Mouse (Mus musculus): ENCODE measurements around the gene Dmrtc2. TPM values are rescaled to one million over a fixed set of nuclear protein-coding genes. Genes with fewer than 3 reads are reported as not detected.
A peak's percentile ranks its signal among the peaks of the same experiment; 100 is the strongest.
"Not testable (repeated sequence)": the region's sequence is repeated elsewhere in the genome, so short reads cannot be mapped to it uniquely, and the experiment has no call there.

Gene Dmrtc2
- 0.16 and 0.17 TPM in 2 replicates for polyA plus RNA-seq (2014; fragmentation: Nextera tagmentation; extraction: Ambion mirVana)

GRCm38 (mm10) chr7:24869532-24870165 is at the start of gene Dmrtc2, which contains the start of gene Lypd4:
Dmrtc2 (plus strand) TSS chr7:24870057.
Lypd4 (minus strand) TSS chr7:24869941.
- H3K9me3 ChIP-seq (ENCODE audit: control insufficient read depth, low read length) = no peaks in the 10 kb centered on the region
- 0 out of 2 replicates have a peak within 1 kb of the TSS, but pooled peaks have one; percentile 12 for H3K4me2 ChIP-seq (replicated peaks)
- H3K27ac ChIP-seq = no peak within 1 kb of the TSS
- WGBS = 51% methylated on average over 41 of the region's 41 CpGs
- ATAC-seq (ENCODE audit: low FRiP score) (peak; percentile 21; the same call in 1 of the 2 replicates), DNase-seq (ENCODE audit: low spot score) (no peak)
- no peaks in the 10 kb centered on the region for H3K36me3 ChIP-seq (replicated peaks; ENCODE audit: control insufficient read depth, insufficient read depth)
- H3K4me3 ChIP-seq (replicated peaks; ENCODE audit: low read length) = no peak within 1 kb of the TSS
- H3K27me3 ChIP-seq (ENCODE audit: control insufficient read depth, insufficient read depth, low read length) = no peaks in the 10 kb centered on the region
- no peaks in the 10 kb centered on the region for H3K4me1 ChIP-seq (replicated peaks; ENCODE audit: control insufficient read depth, insufficient read depth, low read length)
- no peak within 1 kb of the TSS for H3K9ac ChIP-seq

- no peaks in the 10 kb centered on the region for H3K36me3 ChIP-seq (replicated peaks; ENCODE audit: control insufficient read depth, insufficient read depth)
- no peak for ATAC-seq (ENCODE audit: low FRiP score)
- no peak overlapping the region for H3K9ac ChIP-seq
- no peak overlapping the region for H3K4me2 ChIP-seq (replicated peaks)
- H3K27me3 ChIP-seq (ENCODE audit: control insufficient read depth, insufficient read depth, low read length) = no peaks in the 10 kb centered on the region
- no peak overlapping the region for H3K27ac ChIP-seq
- no peak overlapping the region for H3K4me3 ChIP-seq (replicated peaks; ENCODE audit: low read length)
- 75% methylated on average over 7 of the region's 7 CpGs for WGBS
- no peak for DNase-seq (ENCODE audit: low spot score)
- H3K4me1 ChIP-seq (replicated peaks; ENCODE audit: control insufficient read depth, insufficient read depth, low read length) = no peaks in the 10 kb centered on the region
- H3K9me3 ChIP-seq (ENCODE audit: control insufficient read depth, low read length) = no peaks in the 10 kb centered on the region
Observed at GRCm38 (mm10) chr7:24824452-24824851, 45.4 kb upstream of the Dmrtc2 start.

- DNase-seq (ENCODE audit: low spot score) (no peak), ATAC-seq (ENCODE audit: low FRiP score) (no peak)
- no peaks in the 10 kb centered on the region for H3K9me3 ChIP-seq (ENCODE audit: control insufficient read depth, low read length)
- no peak overlapping the region for H3K4me2 ChIP-seq (replicated peaks)
- H3K9ac ChIP-seq = no peak overlapping the region
- 89% methylated on average over 4 of the region's 4 CpGs for WGBS
- H3K27ac ChIP-seq = no peak overlapping the region
- no peaks in the 10 kb centered on the region for H3K4me1 ChIP-seq (replicated peaks; ENCODE audit: control insufficient read depth, insufficient read depth, low read length)
- H3K36me3 ChIP-seq (replicated peaks; ENCODE audit: control insufficient read depth, insufficient read depth) = no peaks in the 10 kb centered on the region
- no peak overlapping the region for H3K4me3 ChIP-seq (replicated peaks; ENCODE audit: low read length)
- no peaks in the 10 kb centered on the region for H3K27me3 ChIP-seq (ENCODE audit: control insufficient read depth, insufficient read depth, low read length)
Observed at GRCm38 (mm10) chr7:24827181-24827580, 42.7 kb upstream of the Dmrtc2 start.

- H3K27me3 ChIP-seq (ENCODE audit: control insufficient read depth, insufficient read depth, low read length); H3K27ac ChIP-seq; H3K36me3 ChIP-seq (replicated peaks; ENCODE audit: control insufficient read depth, insufficient read depth); H3K4me2 ChIP-seq (replicated peaks); H3K9me3 ChIP-seq (ENCODE audit: control insufficient read depth, low read length); DNase-seq (ENCODE audit: low spot score); H3K9ac ChIP-seq; ATAC-seq (ENCODE audit: low FRiP score); H3K4me1 ChIP-seq (replicated peaks; ENCODE audit: control insufficient read depth, insufficient read depth, low read length); H3K4me3 ChIP-seq (replicated peaks; ENCODE audit: low read length): not testable (repeated sequence)
- WGBS = 68% methylated on average over 11 of the region's 13 CpGs
Observed at GRCm38 (mm10) chr7:24838732-24839409, 31.0 kb upstream of the Dmrtc2 start.

- Histone ChIP-seq H3K27me3 (ENCODE audit: control insufficient read depth, insufficient read depth, low read length) (no peaks in the 10 kb centered on the region), H3K4me1 (replicated peaks; ENCODE audit: control insufficient read depth, insufficient read depth, low read length) (no peaks in the 10 kb centered on the region), H3K4me3 (replicated peaks; ENCODE audit: low read length) (no peak overlapping the region), H3K9me3 (ENCODE audit: control insufficient read depth, low read length) (no peaks in the 10 kb centered on the region), H3K36me3 (replicated peaks; ENCODE audit: control insufficient read depth, insufficient read depth) (no peaks in the 10 kb centered on the region), H3K9ac (no peak overlapping the region), H3K27ac (no peak overlapping the region), H3K4me2 (replicated peaks) (no peak overlapping the region)
- WGBS = 84% methylated on average over 8 of the region's 8 CpGs
- ATAC-seq (ENCODE audit: low FRiP score) (no peak), DNase-seq (ENCODE audit: low spot score) (no peak)
Observed at GRCm38 (mm10) chr7:24839410-24839808, 30.4 kb upstream of the Dmrtc2 start.

- no peak for DNase-seq (ENCODE audit: low spot score)
- 65% methylated on average over 3 of the region's 3 CpGs for WGBS
- Histone ChIP-seq H3K27ac (no peak overlapping the region), H3K9ac (no peak overlapping the region), H3K27me3 (ENCODE audit: control insufficient read depth, insufficient read depth, low read length) (no peaks in the 10 kb centered on the region), H3K4me3 (replicated peaks; ENCODE audit: low read length) (no peak overlapping the region), H3K36me3 (replicated peaks; ENCODE audit: control insufficient read depth, insufficient read depth) (no peaks in the 10 kb centered on the region), H3K9me3 (ENCODE audit: control insufficient read depth, low read length) (no peaks in the 10 kb centered on the region), H3K4me2 (replicated peaks) (no peak overlapping the region), H3K4me1 (replicated peaks; ENCODE audit: control insufficient read depth, insufficient read depth, low read length) (no peaks in the 10 kb centered on the region)
- ATAC-seq (ENCODE audit: low FRiP score) = no peak
Observed at GRCm38 (mm10) chr7:24840331-24840730, 29.5 kb upstream of the Dmrtc2 start.

- no peaks in the 10 kb centered on the region for H3K9me3 ChIP-seq (ENCODE audit: control insufficient read depth, low read length)
- no peak overlapping the region for H3K9ac ChIP-seq
- no peak for ATAC-seq (ENCODE audit: low FRiP score)
- H3K27ac ChIP-seq = no peak overlapping the region
- no peaks in the 10 kb centered on the region for H3K36me3 ChIP-seq (replicated peaks; ENCODE audit: control insufficient read depth, insufficient read depth)
- 76% methylated on average over 4 of the region's 4 CpGs for WGBS
- H3K4me1 ChIP-seq (replicated peaks; ENCODE audit: control insufficient read depth, insufficient read depth, low read length) = no peaks in the 10 kb centered on the region; the same call in 1 of the 2 replicates
- no peaks in the 10 kb centered on the region for H3K27me3 ChIP-seq (ENCODE audit: control insufficient read depth, insufficient read depth, low read length)
- H3K4me3 ChIP-seq (replicated peaks; ENCODE audit: low read length) = no peak overlapping the region
- H3K4me2 ChIP-seq (replicated peaks) = no peak overlapping the region
- no peak for DNase-seq (ENCODE audit: low spot score)
Observed at GRCm38 (mm10) chr7:24841009-24841408, 28.8 kb upstream of the Dmrtc2 start.

- ATAC-seq (ENCODE audit: low FRiP score) (no peak), DNase-seq (ENCODE audit: low spot score) (no peak)
- Histone ChIP-seq H3K4me3 (replicated peaks; ENCODE audit: low read length) (no peak overlapping the region), H3K27ac (no peak overlapping the region), H3K9ac (no peak overlapping the region), H3K9me3 (ENCODE audit: control insufficient read depth, low read length) (no peaks in the 10 kb centered on the region), H3K4me2 (replicated peaks) (no peak overlapping the region), H3K4me1 (replicated peaks; ENCODE audit: control insufficient read depth, insufficient read depth, low read length) (no peaks in the 10 kb centered on the region; the same call in 1 of the 2 replicates), H3K36me3 (replicated peaks; ENCODE audit: control insufficient read depth, insufficient read depth) (no peaks in the 10 kb centered on the region), H3K27me3 (ENCODE audit: control insufficient read depth, insufficient read depth, low read length) (no peaks in the 10 kb centered on the region)
- WGBS = 43% methylated on average over 5 of the region's 5 CpGs
Observed at GRCm38 (mm10) chr7:24844144-24844543, 25.7 kb upstream of the Dmrtc2 start.

GRCm38 (mm10) chr7:24845181-24845580 is 24.7 kb upstream of the Dmrtc2 start:
- Histone ChIP-seq H3K9me3 (ENCODE audit: control insufficient read depth, low read length) (no peaks in the 10 kb centered on the region), H3K4me1 (replicated peaks; ENCODE audit: control insufficient read depth, insufficient read depth, low read length) (no peaks in the 10 kb centered on the region; the same call in 1 of the 2 replicates), H3K27me3 (ENCODE audit: control insufficient read depth, insufficient read depth, low read length) (no peaks in the 10 kb centered on the region), H3K27ac (no peak overlapping the region), H3K4me2 (replicated peaks) (no peak overlapping the region), H3K9ac (no peak overlapping the region), H3K4me3 (replicated peaks; ENCODE audit: low read length) (no peak overlapping the region), H3K36me3 (replicated peaks; ENCODE audit: control insufficient read depth, insufficient read depth) (no peaks in the 10 kb centered on the region)
- ATAC-seq (ENCODE audit: low FRiP score) (no peak), DNase-seq (ENCODE audit: low spot score) (no peak)
- 83% methylated on average over 9 of the region's 9 CpGs for WGBS

All from hindbrain, embryonic 14.5 days (tissue).